Mouse (Mus musculus) intestine, embryonic 14.5 days (tissue): ENCODE data around the gene Lingo1. TPM values are rescaled to one million over a fixed set of nuclear protein-coding genes. Genes with fewer than 3 reads are reported as not detected.

Source experiments
- ATAC-seq: fragments of 200-750 bp; cut with Nextera tagmentation; replicated peaks from 2 replicates; pipeline ENCODE4 v1.8.0; 2017; ENCODE audit warnings: low read depth, moderate number of reproducible peaks, moderate TSS enrichment, moderate library complexity; ENCODE audit not compliant: low FRiP score, low TSS enrichment
- DNase-seq: peaks from one replicate; pipeline ENCODE4 v3.0.0-alpha.2; 2018; ENCODE audit warnings: low spot score
- H3K27ac ChIP-seq: fragments of 300-500 bp; sonication (generic); 2 replicates; pipeline ENCODE4 v1.5.1; 2014; ENCODE audit warnings: low read depth, mild to moderate bottlenecking, control low read depth
- H3K27me3 ChIP-seq: fragments of 300-500 bp; sonication (generic); replicated peaks from 2 replicates; pipeline ENCODE4 v1.6.1; 2014; ENCODE audit warnings: low read length, control low read depth; ENCODE audit not compliant: control insufficient read depth, insufficient read depth
- H3K36me3 ChIP-seq: fragments of 300-500 bp; sonication (generic); 2 replicates; pipeline ENCODE4 v1.6.1; 2014; ENCODE audit warnings: low read length, control low read depth; ENCODE audit not compliant: control insufficient read depth, insufficient read depth
- H3K4me1 ChIP-seq: fragments of 300-500 bp; sonication (generic); replicated peaks from 2 replicates; pipeline ENCODE4 v1.6.1; 2014; ENCODE audit warnings: low read length, control low read depth, mixed read lengths; ENCODE audit not compliant: control insufficient read depth, insufficient read depth
- H3K4me2 ChIP-seq: fragments of 300-500 bp; sonication (generic); 2 replicates; pipeline ENCODE4 v1.6.1; 2014; ENCODE audit warnings: low read length
- H3K4me3 ChIP-seq: fragments of 300-500 bp; sonication (generic); 2 replicates; pipeline ENCODE4 v1.5.1; 2014; ENCODE audit warnings: low read depth, low read length, control low read depth, mixed read lengths
- H3K9ac ChIP-seq: fragments of 300-500 bp; sonication (generic); 2 replicates; pipeline ENCODE4 v1.6.1; 2014; ENCODE audit warnings: mild to moderate bottlenecking, low read length
- H3K9me3 ChIP-seq: fragments of 300-500 bp; sonication (generic); 2 replicates; pipeline ENCODE4 v1.6.1; 2016; ENCODE audit warnings: low read length, control low read depth; ENCODE audit not compliant: control insufficient read depth
- WGBS: fragments of 180-500 bp; shearing (Covaris S2); extraction: QIAGEN DNeasy Blood & Tissue Kit; methylation state at CpG from one replicate; pipeline ENCODE4 v1.1.7; 2014; 5-methylcytosine and 5-hydroxymethylcytosine counted together
- polyA plus RNA-seq: library from polyadenylated mRNA; unstranded; fragments of >200 nt; fragmentation: Nextera tagmentation; extraction: Ambion mirVana; gene quantifications from 2 replicates; pipeline ENCODE4 v1.2.1, GENCODE M21; 2014

Lingo1 gene
- polyA plus RNA-seq, 1 experiment from 2014 or later = 1.9 TPM

DNA sequence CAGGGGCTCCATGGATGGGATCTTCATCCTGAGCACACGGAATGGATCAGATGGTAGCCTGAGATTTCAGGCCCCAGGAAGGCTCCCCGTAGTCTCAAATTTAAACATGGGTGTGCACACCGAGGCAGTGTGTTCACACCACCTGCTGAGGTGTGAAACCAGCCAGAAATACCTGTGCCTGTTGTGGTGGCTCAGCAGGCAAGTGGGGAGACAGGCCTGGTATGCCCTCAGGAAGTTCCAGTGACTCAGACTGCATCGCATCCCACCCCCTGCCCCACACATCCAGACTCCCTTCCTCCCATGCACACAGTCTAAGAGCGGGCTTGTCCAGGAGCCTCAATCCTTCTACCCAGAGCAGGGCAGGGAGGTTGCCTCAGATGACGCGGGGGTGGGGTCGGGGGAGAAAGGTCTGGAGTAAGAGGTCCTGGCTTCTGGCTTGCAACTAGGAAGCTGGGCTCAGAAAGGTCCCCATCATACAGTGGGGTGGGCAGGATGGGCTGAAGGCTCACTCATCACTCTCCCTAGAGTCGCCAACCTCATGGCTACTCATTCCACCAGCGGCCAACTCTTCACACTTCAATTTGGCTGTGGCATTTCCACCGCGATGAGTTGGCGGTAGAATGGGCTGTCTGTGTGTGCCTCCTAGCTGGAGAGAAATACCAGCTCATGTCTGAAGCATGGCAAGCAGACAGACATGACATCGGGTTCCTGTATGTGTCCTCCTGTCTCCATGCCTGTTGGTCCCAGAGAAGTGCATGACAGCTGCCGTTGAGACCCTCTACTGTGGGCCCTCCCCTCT, 149.8 kb downstream of the Lingo1 start:
- 88% methylated on average over 15 of the region's 15 CpGs for WGBS
- ATAC-seq = no peak

DNA sequence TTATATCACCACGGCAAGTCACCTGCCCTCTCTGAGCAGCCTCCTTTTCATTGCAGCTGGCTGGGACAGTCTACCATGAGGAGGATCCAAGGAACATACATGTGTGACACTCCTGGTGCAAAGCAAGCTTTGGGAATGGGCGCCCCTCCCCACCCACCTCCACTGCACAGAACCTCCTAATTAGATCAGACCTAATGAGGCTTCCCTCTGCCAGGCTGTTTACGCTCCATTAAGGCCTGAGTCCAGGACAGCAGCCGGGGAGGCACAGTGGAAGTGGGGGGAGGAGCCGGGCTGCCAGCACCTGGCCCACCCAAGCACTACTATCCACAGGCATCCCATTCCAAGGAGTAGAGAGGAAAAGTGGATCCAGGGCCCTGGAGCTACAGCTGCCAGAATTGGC, 152.8 kb downstream of the Lingo1 start:
- no peaks in the 10 kb centered on the region for H3K9me3 ChIP-seq
- DNase-seq (no peak), ATAC-seq (0 out of 2 replicates have a peak, but pooled peaks have one; percentile 47)
- peaks cover 4% of the 10 kb centered on the region; the same call in 1 of the 2 replicates for H3K27me3 ChIP-seq
- H3K27ac ChIP-seq = no peak overlapping the region
- H3K9ac ChIP-seq = no peak overlapping the region
- H3K4me1 ChIP-seq = no peaks in the 10 kb centered on the region
- H3K36me3 ChIP-seq = no peaks in the 10 kb centered on the region
- no peak overlapping the region for H3K4me3 ChIP-seq
- no peak overlapping the region for H3K4me2 ChIP-seq
- 60% methylated on average over 5 of the region's 5 CpGs for WGBS

More for the DNA sequence above, 149.8 kb downstream of the Lingo1 start:
- no peak overlapping the region for H3K4me3 ChIP-seq
- no peak overlapping the region for H3K4me2 ChIP-seq
- no peak for DNase-seq
- H3K27ac ChIP-seq = no peak overlapping the region
- H3K4me1 ChIP-seq = no peaks in the 10 kb centered on the region
- H3K9me3 ChIP-seq = no peaks in the 10 kb centered on the region
- H3K27me3 ChIP-seq = no peaks in the 10 kb centered on the region
- H3K36me3 ChIP-seq = no peaks in the 10 kb centered on the region
- no peak overlapping the region for H3K9ac ChIP-seq

- WGBS = 58% methylated on average over 8 of the region's 8 CpGs
- Histone ChIP-seq H3K27me3 (peaks cover 39% of the 10 kb centered on the region), H3K4me3 (no peak overlapping the region), H3K4me1 (peaks cover 3% of the 10 kb centered on the region; the same call in 1 of the 2 replicates), H3K27ac (no peak overlapping the region), H3K36me3 (no peaks in the 10 kb centered on the region), H3K9ac (no peak overlapping the region), H3K4me2 (no peak overlapping the region), H3K9me3 (no peaks in the 10 kb centered on the region)
- ATAC-seq (no peak), DNase-seq (no peak)
Observed at GRCm38 (mm10) chr9:56638226-56638905, 157.9 kb downstream of the Lingo1 start.

DNA sequence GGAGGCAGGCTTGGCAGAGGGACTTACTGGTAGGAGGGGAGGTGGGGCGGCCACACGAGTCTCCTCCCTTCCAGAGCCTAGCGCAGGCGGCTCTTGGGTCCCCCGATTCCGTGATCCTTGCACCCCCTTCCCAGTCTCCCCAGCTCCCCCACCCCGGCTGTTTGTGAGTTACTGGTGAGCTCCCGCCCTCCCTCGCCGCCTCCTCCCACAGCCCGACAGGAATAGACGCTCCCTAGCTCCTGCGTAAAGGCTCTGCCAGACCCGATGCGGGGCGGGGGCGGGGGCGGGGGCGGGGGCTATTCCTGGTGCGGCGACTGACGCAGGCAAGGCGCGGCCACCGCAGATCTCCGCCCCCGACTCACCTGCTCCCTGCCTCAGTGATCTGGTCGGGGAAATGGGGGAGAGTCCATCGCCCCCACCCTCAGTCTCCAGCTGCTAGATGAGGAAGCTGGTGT, 158.8 kb downstream of the Lingo1 start:
- H3K4me2 ChIP-seq = peak overlapping the region; percentile 39
- DNase-seq (no peak), ATAC-seq (no peak)
- H3K27ac ChIP-seq = no peak overlapping the region
- H3K9me3 ChIP-seq = no peaks in the 10 kb centered on the region
- H3K36me3 ChIP-seq = no peaks in the 10 kb centered on the region
- H3K9ac ChIP-seq = no peak overlapping the region
- peaks cover 3% of the 10 kb centered on the region; the same call in 1 of the 2 replicates for H3K4me1 ChIP-seq
- H3K4me3 ChIP-seq = peak overlapping the region; percentile 4; the same call in 1 of the 2 replicates
- H3K27me3 ChIP-seq = peaks cover 42% of the 10 kb centered on the region
- WGBS = 4% methylated on average over 28 of the region's 29 CpGs

DNA sequence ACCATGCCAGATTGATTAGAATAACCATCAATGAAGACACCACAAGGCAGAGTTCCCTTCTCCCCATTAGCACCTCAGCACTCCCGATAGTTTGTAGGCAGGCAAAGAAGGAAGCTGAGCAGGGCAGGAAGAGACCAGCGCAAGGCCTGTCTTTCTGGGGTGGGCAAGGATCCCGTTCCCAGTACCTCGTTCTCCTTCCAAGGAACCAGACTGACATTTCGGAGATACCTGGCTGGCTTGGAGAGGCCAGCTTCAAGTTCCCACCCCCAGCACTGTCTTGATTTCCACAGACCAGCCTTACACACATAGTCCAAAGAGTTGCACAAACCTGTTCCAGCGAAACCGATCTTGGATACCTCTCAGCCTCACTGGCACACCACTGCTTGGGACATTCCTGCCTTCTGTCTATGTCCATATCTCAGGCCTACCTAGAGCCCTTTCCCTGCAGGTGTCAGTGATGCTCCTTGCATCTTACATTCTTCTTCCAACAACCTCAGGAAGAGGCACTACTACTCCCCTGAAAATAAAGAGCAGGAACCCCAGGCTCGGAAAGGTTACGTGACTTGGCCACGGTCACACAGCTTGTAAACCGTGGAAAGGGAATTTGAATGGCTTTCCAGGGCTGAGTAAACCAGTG, 159.4 kb downstream of the Lingo1 start:
- Histone ChIP-seq H3K27ac (no peak overlapping the region), H3K36me3 (no peaks in the 10 kb centered on the region), H3K9me3 (no peaks in the 10 kb centered on the region), H3K4me1 (peaks cover 3% of the 10 kb centered on the region; the same call in 1 of the 2 replicates), H3K27me3 (peaks cover 43% of the 10 kb centered on the region), H3K9ac (no peak overlapping the region), H3K4me2 (peak overlapping the region; percentile 39; the same call in 1 of the 2 replicates), H3K4me3 (no peak overlapping the region)
- WGBS = 51% methylated on average over 11 of the region's 11 CpGs
- DNase-seq = no peak
- no peak for ATAC-seq

DNA sequence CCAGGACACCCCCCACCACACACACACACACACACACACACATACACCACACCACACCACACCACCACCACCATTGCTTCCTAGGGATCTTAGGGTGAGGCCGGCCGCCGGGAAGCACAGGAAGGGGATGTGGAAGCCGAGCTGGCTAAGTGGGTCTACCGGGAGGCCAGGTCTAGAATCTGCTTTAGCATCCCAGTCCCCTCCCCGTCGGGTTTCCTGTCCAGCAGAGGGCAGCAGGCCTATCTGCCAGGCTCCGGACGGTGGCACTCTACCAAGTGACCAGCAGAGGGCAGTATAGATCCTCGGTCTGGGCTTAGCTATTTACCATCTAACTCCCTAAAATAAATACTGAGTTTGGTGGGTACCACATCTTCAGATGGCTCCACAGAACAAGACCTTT, 160.1 kb downstream of the Lingo1 start:
- Histone ChIP-seq H3K4me3 (peak overlapping the region; percentile 42), H3K27me3 (peaks cover 43% of the 10 kb centered on the region), H3K4me1 (peaks cover 3% of the 10 kb centered on the region; the same call in 1 of the 2 replicates), H3K27ac (no peak overlapping the region), H3K9ac (no peak overlapping the region), H3K4me2 (peak overlapping the region; percentile 74), H3K9me3 (no peaks in the 10 kb centered on the region), H3K36me3 (no peaks in the 10 kb centered on the region)
- DNase-seq (peak; percentile 98), ATAC-seq (peak; percentile 64)
- WGBS = 0% methylated on average over 9 of the region's 10 CpGs

DNA sequence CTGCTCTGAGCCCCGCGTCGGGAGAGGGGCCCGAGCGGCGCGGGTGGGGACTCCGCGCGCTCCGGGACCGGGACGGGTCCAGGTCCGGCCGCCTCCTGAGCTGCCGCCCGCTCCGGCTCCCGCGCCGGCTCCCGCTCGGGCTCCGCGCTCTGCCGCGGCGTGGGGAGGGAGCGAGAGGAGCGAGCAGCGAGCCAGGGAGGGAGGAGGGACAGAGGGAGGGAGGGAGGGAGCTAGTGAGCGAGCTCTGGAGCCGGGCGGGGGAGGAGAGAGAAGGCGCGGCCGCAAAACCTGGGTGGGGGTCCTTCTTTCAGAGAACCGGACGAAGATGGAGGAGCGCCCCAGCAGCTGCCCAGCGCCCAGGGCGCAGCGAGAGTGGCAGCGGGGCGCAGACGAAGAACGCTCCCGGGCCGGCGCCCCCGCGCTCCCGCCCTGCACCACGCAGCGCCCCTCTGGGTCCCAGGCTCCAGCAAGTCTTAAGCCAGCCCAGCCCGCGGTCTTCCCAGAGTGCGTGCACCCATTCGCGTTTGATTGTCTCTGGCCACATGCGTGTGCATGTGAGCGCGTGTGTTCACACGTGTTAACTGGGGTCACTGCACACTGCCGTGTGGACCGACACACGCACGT, 160.7 kb downstream of the Lingo1 start:
- Histone ChIP-seq H3K4me3 (peak overlapping the region; percentile 42), H3K9ac (peak overlapping the region; percentile 58), H3K4me1 (peaks cover 3% of the 10 kb centered on the region; the same call in 1 of the 2 replicates), H3K27me3 (peaks cover 43% of the 10 kb centered on the region), H3K36me3 (no peaks in the 10 kb centered on the region), H3K4me2 (peak overlapping the region; percentile 74), H3K9me3 (no peaks in the 10 kb centered on the region), H3K27ac (no peak overlapping the region)
- peak; percentile 79 for DNase-seq
- WGBS = 1% methylated on average over 33 of the region's 68 CpGs
- ATAC-seq = peak; percentile 63

DNA sequence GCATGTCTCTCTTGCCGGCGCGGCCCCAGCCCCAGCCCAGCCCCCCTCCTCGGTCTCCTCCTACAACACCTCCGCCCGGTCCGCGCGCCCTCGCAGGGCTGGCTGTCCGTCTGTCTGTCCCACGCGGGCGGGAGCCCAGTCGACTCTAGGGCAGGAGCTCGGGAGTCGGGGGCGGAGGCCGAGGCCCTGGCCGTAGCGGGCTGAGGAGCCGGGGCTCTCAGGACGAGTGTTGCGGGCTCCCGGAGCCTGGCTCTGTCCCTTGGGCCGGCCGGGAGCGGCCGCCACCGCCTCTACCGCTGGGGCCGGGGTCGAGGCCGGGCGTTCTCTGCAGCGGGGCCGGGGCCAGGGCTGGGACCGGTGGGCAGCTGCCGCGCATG, 161.2 kb downstream of the Lingo1 start:
- Histone ChIP-seq H3K36me3 (no peaks in the 10 kb centered on the region), H3K9me3 (no peaks in the 10 kb centered on the region), H3K4me2 (peak overlapping the region; percentile 74), H3K27ac (no peak overlapping the region), H3K27me3 (peaks cover 43% of the 10 kb centered on the region), H3K4me3 (peak overlapping the region; percentile 42), H3K4me1 (peaks cover 3% of the 10 kb centered on the region; the same call in 1 of the 2 replicates), H3K9ac (peak overlapping the region; percentile 58)
- DNase-seq (peak; percentile 78), ATAC-seq (peak; percentile 40)
- WGBS = under 1% methylated on average over 28 of the region's 40 CpGs
